Mouse (Mus musculus): ENCODE data around the gene Hddc3.
"Not testable (repeated sequence)": the region's sequence is repeated elsewhere in the genome, so short reads cannot be mapped to it uniquely, and the experiment has no call there.

Hddc3 gene

GRCm38 (mm10) chr7:80369967-80370431 is 27.1 kb downstream of the Hddc3 start:
- DNase-seq (ENCODE audit: low read depth, low spot score): no peak

GRCm38 (mm10) chr7:80370649-80371040 is 27.7 kb downstream of the Hddc3 start:
- DNase-seq (ENCODE audit: low read depth, low spot score): peak; percentile 79

GRCm38 (mm10) chr7:80371041-80371751 is 28.3 kb downstream of the Hddc3 start, which contains the start of gene Man2a2:
Gene Man2a2 (minus strand): TSS chr7:80371375.
- DNase-seq (ENCODE audit: low read depth, low spot score): no peak

- DNase-seq (ENCODE audit: low read depth, low spot score): no peak
Observed at GRCm38 (mm10) chr7:80372166-80372565, 29.3 kb downstream of the Hddc3 start.

- DNase-seq (ENCODE audit: low read depth, low spot score): no peak
Observed at GRCm38 (mm10) chr7:80372667-80373066, 29.8 kb downstream of the Hddc3 start.

- no peak for DNase-seq (ENCODE audit: low read depth, low spot score)
Observed at GRCm38 (mm10) chr7:80373352-80373751, 30.4 kb downstream of the Hddc3 start.

GRCm38 (mm10) chr7:80373850-80374249 is 30.9 kb downstream of the Hddc3 start:
- DNase-seq (ENCODE audit: low read depth, low spot score): no peak

- DNase-seq (ENCODE audit: low read depth, low spot score): no peak
Observed at GRCm38 (mm10) chr7:80374280-80374679, 31.4 kb downstream of the Hddc3 start.

- DNase-seq (ENCODE audit: low read depth, low spot score): no peak
Observed at GRCm38 (mm10) chr7:80374733-80375132, 31.8 kb downstream of the Hddc3 start.

GRCm38 (mm10) chr7:80375376-80376039 is 32.6 kb downstream of the Hddc3 start:
- no peak for DNase-seq (ENCODE audit: low read depth, low spot score)

- no peak for DNase-seq (ENCODE audit: low read depth, low spot score)
Observed at GRCm38 (mm10) chr7:80376192-80376591, 33.3 kb downstream of the Hddc3 start.

- no peak for DNase-seq (ENCODE audit: low read depth, low spot score)
Observed at GRCm38 (mm10) chr7:80377471-80377870, 34.6 kb downstream of the Hddc3 start.

GRCm38 (mm10) chr7:80379531-80379930 is 36.6 kb downstream of the Hddc3 start:
- DNase-seq (ENCODE audit: low read depth, low spot score): no peak

GRCm38 (mm10) chr7:80382919-80383318 is 40.0 kb downstream of the Hddc3 start:
- no peak for DNase-seq (ENCODE audit: low read depth, low spot score)

- peak; percentile 65 for DNase-seq (ENCODE audit: low read depth, low spot score)
Observed at GRCm38 (mm10) chr7:80386235-80386930, 43.5 kb downstream of the Hddc3 start.

GRCm38 (mm10) chr7:80387033-80387632 is 44.2 kb downstream of the Hddc3 start:
- DNase-seq (ENCODE audit: low read depth, low spot score): no peak

- no peak for DNase-seq (ENCODE audit: low read depth, low spot score)
Observed at GRCm38 (mm10) chr7:80387633-80388543, 45.0 kb downstream of the Hddc3 start, which contains the start of gene Fes. Gene Fes (minus strand): TSS chr7:80387946.

- DNase-seq (ENCODE audit: low read depth, low spot score): no peak
Observed at GRCm38 (mm10) chr7:80392119-80392518, 49.2 kb downstream of the Hddc3 start.

- no peak for DNase-seq (ENCODE audit: low read depth, low spot score)
Observed at GRCm38 (mm10) chr7:80394600-80394999, 51.7 kb downstream of the Hddc3 start.

GRCm38 (mm10) chr7:80396427-80396826 is 53.5 kb downstream of the Hddc3 start:
- not testable (repeated sequence) for DNase-seq (ENCODE audit: low read depth, low spot score)

GRCm38 (mm10) chr7:80397986-80398385 is 55.1 kb downstream of the Hddc3 start:
- DNase-seq (ENCODE audit: low read depth, low spot score): no peak
